Mouse (Mus musculus): Measurements from ENCODE around the gene A530016L24Rik. TPM values are rescaled to one million over a fixed set of nuclear protein-coding genes. Genes with fewer than 3 reads are reported as not detected.

A530016L24Rik gene
- total RNA-seq, 1 experiment from 2014 or later, result 17.0 TPM

Other genes with a start within 250 kb of the A530016L24Rik start
- 3.9 and 6.0 TPM in 2 replicates for gene Tmem179, start 27.3 kb downstream of the A530016L24Rik start, total RNA-seq (2021)
- 25.3 and 33.2 TPM in 2 replicates for gene Inf2, start 99.3 kb downstream of the A530016L24Rik start, total RNA-seq (2021)
- gene Adssl1, start 130.6 kb downstream of the A530016L24Rik start, total RNA-seq (2021), result 34.1 and 37.6 TPM in 2 replicates
- gene Siva1, start 155.2 kb downstream of the A530016L24Rik start, total RNA-seq (2021), result 48.4 and 54.1 TPM in 2 replicates
- gene Akt1, start 185.4 kb downstream of the A530016L24Rik start, total RNA-seq (2021), result 245 and 247 TPM in 2 replicates
- gene Zbtb42, start 189.4 kb downstream of the A530016L24Rik start, total RNA-seq (2021), result 2.8 and 4.6 TPM in 2 replicates
- gene Cep170b, start 231.0 kb downstream of the A530016L24Rik start, total RNA-seq (2021), result 29.1 and 33.0 TPM in 2 replicates